Comparison of ENCODE assay signal across 19 mouse cellular contexts in genomic region chr15:28129536-28129935, GRCm38 (mm10).
DNase-seq lines count a peak whose midpoint lies in the region; TF ChIP-seq lines count a peak whose summit lies in the region.
"Had no signal": no experiment of that assay in that cellular context is flagged by ENCODE, and none has a peak within 500 bp of the region (broad histone marks: within the 10 kb centered on the region; RNA-seq: fewer than 3 reads in every experiment).

No protein-coding gene starts in this region.

- WGBS in heart, embryonic 10.5 days: 90% methylated on average over 7 of the region's 7 CpGs
- 85% methylated on average over 7 of the region's 7 CpGs for WGBS in liver, adult 2 months

- H3K4me3 ChIP-seq in heart, embryonic 10.5 days: no peak overlapping the region
- H3K4me3 ChIP-seq in liver, adult 2 months (ENCODE audit: insufficient read depth, low read depth, low read length): no peak overlapping the region

- no peaks in the 10 kb centered on the region for H3K79me2 ChIP-seq in liver, adult 2 months (ENCODE audit: control insufficient read depth, insufficient read depth, low read length)

- peak; percentile 19 for DNase-seq in heart, adult 11 months
- no peak for DNase-seq in heart, postnatal 4 days
- DNase-seq in heart, embryonic 10.5 days (ENCODE audit: low spot score): peak; percentile 58
- no peak for DNase-seq in heart, adult 8-10 months (ENCODE audit: low spot score)
- peak; percentile 50 for DNase-seq in liver, adult 2 months (ENCODE audit: extremely low read depth, low read depth, low spot score)
- no peak for DNase-seq in liver
- DNase-seq: adrenal gland, adult 2 months; adrenal gland, adult 8-10 months; adrenal gland, postnatal 10 days; adrenal gland, postnatal 14 days; adrenal gland, postnatal 25 days; adrenal gland, postnatal 36 days; B cell, adult 2 months; cerebellum, adult 11 months; cerebellum, adult 11-12 months; cerebellum, adult 18-20 months had no signal

- no peak overlapping the region for H3K27ac ChIP-seq in heart, embryonic 10.5 days
- H3K27ac ChIP-seq in liver, adult 2 months (replicated peaks; ENCODE audit: insufficient read depth, low read depth, low read length): no peak overlapping the region

- no peaks in the 10 kb centered on the region for H3K36me3 ChIP-seq in heart, embryonic 10.5 days
- no peaks in the 10 kb centered on the region for H3K36me3 ChIP-seq in liver, adult 2 months (ENCODE audit: control insufficient read depth, insufficient read depth, low read length)
- H3K36me3 ChIP-seq: G1E had no signal

- no peaks in the 10 kb centered on the region for H3K9me3 ChIP-seq in heart, embryonic 10.5 days

- TF ChIP-seq POLR2A in liver, adult 2 months (IDR thresholded peaks at IDR 0.05; ENCODE audit: extremely low read depth, insufficient read depth, low read length): no peak

- no peak for TF ChIP-seq CTCF in liver, adult 2 months (IDR thresholded peaks at IDR 0.05; ENCODE audit: low read depth, low read length)

- no peak overlapping the region for H3K9ac ChIP-seq in liver, adult 2 months (ENCODE audit: low read depth, low read length)

- no peaks in the 10 kb centered on the region for H3K27me3 ChIP-seq in heart, embryonic 10.5 days (ENCODE audit: insufficient read depth, poor library complexity, severe bottlenecking)
- no peaks in the 10 kb centered on the region for H3K27me3 ChIP-seq in liver, adult 2 months (ENCODE audit: control insufficient read depth, insufficient read depth, low read length)
- H3K27me3 ChIP-seq: CH12.LX, Patski had no signal

- 0 out of 2 replicates have a peak, but pooled peaks cover 7% of the 10 kb centered on the region for H3K4me1 ChIP-seq in heart, embryonic 10.5 days
- no peaks in the 10 kb centered on the region for H3K4me1 ChIP-seq in liver, adult 2 months (ENCODE audit: control insufficient read depth, insufficient read depth, low read length)

Comparison
In these comparisons a context has a peak if more than half of its experiments do, and no peak if none do; other contexts are left out.
1. DNase-seq: peak in heart, adult 11 months (single experiment), heart, embryonic 10.5 days (single experiment) and liver, adult 2 months (single experiment); none in heart, postnatal 4 days (single experiment), heart, adult 8-10 months (single experiment) and liver (single experiment).